Mouse (Mus musculus): ENCODE results near the gene Apoa1. TPM values are rescaled to one million over a fixed set of nuclear protein-coding genes. Genes with fewer than 3 reads are reported as not detected.

The Apoa1 gene
- polyA plus RNA-seq, 1 experiment from 2014 or later, result 3,214 TPM

DNA sequence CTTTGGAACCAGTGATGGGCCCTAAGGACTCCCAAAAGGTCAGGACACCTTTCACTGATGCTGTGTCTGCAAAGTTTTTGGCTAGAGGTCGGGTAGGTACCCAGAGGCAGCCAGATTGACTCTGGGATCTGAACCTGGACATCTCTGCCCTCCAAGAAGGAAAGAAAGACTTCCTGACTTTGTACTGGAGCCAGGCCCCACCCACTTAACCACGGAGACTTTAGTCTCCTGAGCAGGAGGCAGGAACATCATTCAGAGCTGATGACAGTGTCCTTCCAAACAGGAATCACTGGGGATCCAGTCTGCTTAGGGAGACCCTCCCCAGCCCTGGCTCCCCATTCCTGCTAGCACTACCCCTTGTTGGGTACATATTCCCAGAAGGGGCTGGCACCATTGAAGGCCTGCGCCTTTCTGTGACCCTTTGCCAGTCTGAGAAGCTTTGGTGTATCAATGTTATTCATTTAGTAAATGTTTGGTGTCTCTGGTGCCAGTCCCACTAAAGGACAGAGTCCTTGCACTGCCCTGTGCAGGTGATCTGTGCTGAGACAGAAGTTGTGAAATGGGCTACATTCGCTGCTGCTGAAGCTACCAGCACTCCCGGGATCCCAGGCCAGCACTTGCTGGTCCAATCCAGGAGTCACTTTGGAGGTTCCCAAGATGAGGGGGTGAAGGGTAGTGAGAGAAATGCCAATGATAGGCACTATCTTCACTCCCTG is 3.3 kb upstream of the Apoa1 start:
- ATAC-seq, result no peak
- 69% methylated on average over 5 of the region's 5 CpGs for WGBS
- H3K9me3 ChIP-seq (ENCODE audit: control insufficient read depth, low read length), result no peaks in the 10 kb centered on the region
- H3K4me3 ChIP-seq (ENCODE audit: low read length), result no peak overlapping the region
- peak overlapping the region; percentile 39; the same call in 1 of the 2 replicates for H3K9ac ChIP-seq (ENCODE audit: low read depth, low read length)
- no peaks in the 10 kb centered on the region for H3K27me3 ChIP-seq (replicated peaks; ENCODE audit: control insufficient read depth, insufficient read depth, low read length)
- peak overlapping the region; percentile 84 for H3K27ac ChIP-seq (ENCODE audit: low read length)
- peaks cover 13% of the 10 kb centered on the region; the same call in 1 of the 2 replicates for H3K4me1 ChIP-seq (ENCODE audit: control insufficient read depth, insufficient read depth, low read length)
- no peak overlapping the region for H3K4me2 ChIP-seq (ENCODE audit: low read depth, low read length)
- H3K36me3 ChIP-seq (ENCODE audit: control insufficient read depth, insufficient read depth, low read length), result 0 out of 2 replicates have a peak, but pooled peaks cover 6% of the 10 kb centered on the region

DNA sequence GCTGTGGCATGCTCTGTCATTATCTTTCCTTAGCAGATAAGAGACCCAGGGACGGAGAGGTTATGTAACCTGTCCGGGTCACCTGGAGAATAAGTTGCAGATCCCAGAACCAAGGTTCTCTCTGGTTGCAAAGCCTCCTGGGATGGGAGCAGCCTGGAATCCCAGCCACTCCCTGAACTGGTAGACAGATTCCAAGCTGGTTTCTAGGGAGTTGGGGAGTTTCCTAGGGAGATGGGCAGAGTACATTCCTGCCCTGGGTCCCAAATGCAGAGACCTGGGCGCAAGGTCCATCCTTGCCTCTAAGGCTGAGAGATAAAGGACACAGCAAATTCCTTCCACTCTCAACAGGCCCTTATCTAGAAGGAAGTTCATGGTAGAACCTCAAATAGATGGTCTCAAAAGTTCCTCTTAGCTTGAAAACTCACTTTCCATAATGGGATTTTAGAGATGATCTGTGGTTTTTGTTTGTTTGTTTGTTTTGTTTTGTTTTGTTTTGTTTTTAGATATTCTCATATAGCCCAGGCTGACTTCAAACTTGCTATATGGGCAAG is 1.2 kb upstream of the Apoa1 start:
- H3K36me3 ChIP-seq (ENCODE audit: control insufficient read depth, insufficient read depth, low read length), result no peaks in the 10 kb centered on the region
- H3K4me3 ChIP-seq (ENCODE audit: low read length), result no peak overlapping the region
- H3K27me3 ChIP-seq (replicated peaks; ENCODE audit: control insufficient read depth, insufficient read depth, low read length), result no peaks in the 10 kb centered on the region
- 65% methylated on average over 3 of the region's 3 CpGs for WGBS
- H3K27ac ChIP-seq (ENCODE audit: low read length), result peak overlapping the region; percentile 83
- peak; percentile 57 for ATAC-seq
- H3K9ac ChIP-seq (ENCODE audit: low read depth, low read length), result no peak overlapping the region
- H3K9me3 ChIP-seq (ENCODE audit: control insufficient read depth, low read length), result no peaks in the 10 kb centered on the region
- H3K4me2 ChIP-seq (ENCODE audit: low read depth, low read length), result no peak overlapping the region
- H3K4me1 ChIP-seq (ENCODE audit: control insufficient read depth, insufficient read depth, low read length), result peaks cover 17% of the 10 kb centered on the region

DNA sequence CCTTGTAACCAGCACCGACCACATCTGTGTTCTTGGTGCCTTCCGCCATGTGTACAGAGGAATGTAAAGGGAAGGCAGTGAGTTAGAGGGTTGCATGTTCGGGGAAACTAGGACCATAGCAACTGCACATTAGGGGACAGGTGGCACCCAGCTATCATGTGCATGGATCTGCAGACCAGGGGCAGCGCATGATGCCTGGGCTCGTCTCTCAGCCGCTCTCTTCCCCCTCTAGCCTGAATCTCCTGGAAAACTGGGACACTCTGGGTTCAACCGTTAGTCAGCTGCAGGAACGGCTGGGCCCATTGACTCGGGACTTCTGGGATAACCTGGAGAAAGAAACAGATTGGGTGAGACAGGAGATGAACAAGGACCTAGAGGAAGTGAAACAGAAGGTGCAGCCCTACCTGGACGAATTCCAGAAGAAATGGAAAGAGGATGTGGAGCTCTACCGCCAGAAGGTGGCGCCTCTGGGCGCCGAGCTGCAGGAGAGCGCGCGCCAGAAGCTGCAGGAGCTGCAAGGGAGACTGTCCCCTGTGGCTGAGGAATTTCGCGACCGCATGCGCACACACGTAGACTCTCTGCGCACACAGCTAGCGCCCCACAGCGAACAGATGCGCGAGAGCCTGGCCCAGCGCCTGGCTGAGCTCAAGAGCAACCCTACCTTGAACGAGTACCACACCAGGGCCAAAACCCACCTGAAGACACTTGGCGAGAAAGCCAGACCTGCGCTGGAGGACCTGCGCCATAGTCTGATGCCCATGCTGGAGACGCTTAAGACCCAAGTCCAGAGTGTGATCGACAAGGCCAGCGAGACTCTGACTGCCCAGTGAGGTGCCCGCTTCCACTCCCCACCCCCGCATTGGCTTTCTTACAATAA is 1.4 kb downstream of the Apoa1 start:
- ATAC-seq, result peak; percentile 68
- 16% methylated on average over 37 of the region's 37 CpGs for WGBS
- peak overlapping the region; percentile 54 for H3K4me3 ChIP-seq (ENCODE audit: low read length)
- H3K27ac ChIP-seq (ENCODE audit: low read length), result peak overlapping the region; percentile 82
- peaks cover 8% of the 10 kb centered on the region for H3K4me1 ChIP-seq (ENCODE audit: control insufficient read depth, insufficient read depth, low read length)
- H3K4me2 ChIP-seq (ENCODE audit: low read depth, low read length), result peak overlapping the region; percentile 89
- H3K27me3 ChIP-seq (replicated peaks; ENCODE audit: control insufficient read depth, insufficient read depth, low read length), result no peaks in the 10 kb centered on the region
- no peaks in the 10 kb centered on the region for H3K9me3 ChIP-seq (ENCODE audit: control insufficient read depth, low read length)
- peak overlapping the region; percentile 74 for H3K9ac ChIP-seq (ENCODE audit: low read depth, low read length)
- no peaks in the 10 kb centered on the region for H3K36me3 ChIP-seq (ENCODE audit: control insufficient read depth, insufficient read depth, low read length)

DNA sequence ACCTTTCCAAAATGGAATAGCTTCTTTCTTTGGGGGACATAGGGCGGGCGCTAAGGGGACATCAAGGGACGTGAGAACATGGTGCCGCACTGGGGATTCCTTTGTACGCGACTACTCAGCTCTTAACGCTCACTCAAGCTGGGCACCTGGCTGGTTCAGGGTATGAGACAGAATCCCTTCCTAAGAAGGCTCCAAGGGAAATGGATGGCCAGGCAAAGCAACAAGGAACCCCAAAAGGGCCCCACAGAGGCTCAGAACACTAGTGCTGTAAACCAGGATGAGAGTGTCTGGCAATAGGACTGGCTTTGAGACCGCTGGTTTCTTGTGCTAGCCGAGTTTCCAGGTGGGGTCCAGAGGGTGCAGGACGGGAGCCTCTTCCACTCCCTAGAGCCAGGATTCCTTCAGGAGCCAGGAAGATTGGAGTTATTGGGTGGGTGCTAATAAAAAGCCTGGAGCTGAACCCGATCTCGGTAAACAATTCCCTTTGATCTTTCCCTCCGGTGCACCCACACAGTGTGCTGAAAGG is 2.1 kb downstream of the Apoa1 start:
- WGBS, result 7% methylated on average over 13 of the region's 13 CpGs
- Histone ChIP-seq H3K27ac (ENCODE audit: low read length) (peak overlapping the region; percentile 82), H3K36me3 (ENCODE audit: control insufficient read depth, insufficient read depth, low read length) (no peaks in the 10 kb centered on the region), H3K9me3 (ENCODE audit: control insufficient read depth, low read length) (no peaks in the 10 kb centered on the region), H3K4me3 (ENCODE audit: low read length) (peak overlapping the region; percentile 54), H3K9ac (ENCODE audit: low read depth, low read length) (peak overlapping the region; percentile 74), H3K27me3 (replicated peaks; ENCODE audit: control insufficient read depth, insufficient read depth, low read length) (no peaks in the 10 kb centered on the region), H3K4me1 (ENCODE audit: control insufficient read depth, insufficient read depth, low read length) (peaks cover 13% of the 10 kb centered on the region), H3K4me2 (ENCODE audit: low read depth, low read length) (peak overlapping the region; percentile 89)
- ATAC-seq, result peak; percentile 1; the same call in 1 of the 2 replicates

DNA sequence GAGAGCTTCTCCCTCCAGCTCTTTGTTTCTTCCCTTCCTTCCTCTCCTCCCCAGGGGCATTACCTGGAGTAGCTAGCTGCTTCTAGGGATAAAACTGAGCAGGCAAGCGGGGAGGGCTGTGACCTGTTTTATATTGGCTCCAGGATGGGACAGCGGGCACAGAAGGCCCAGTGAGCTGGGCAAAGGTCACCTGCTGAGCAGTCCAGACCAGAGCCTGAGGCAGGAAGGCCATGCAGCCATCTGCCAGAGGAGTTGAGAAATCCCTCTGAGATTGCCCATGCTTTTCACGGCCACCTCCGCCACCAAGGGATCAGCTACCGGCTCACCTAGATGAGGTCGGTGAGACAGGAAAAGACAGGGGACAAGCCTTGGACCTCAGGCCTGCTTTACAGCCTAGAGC is 6.8 kb downstream of the Apoa1 start:
- no peaks in the 10 kb centered on the region for H3K9me3 ChIP-seq (ENCODE audit: control insufficient read depth, low read length)
- no peaks in the 10 kb centered on the region for H3K36me3 ChIP-seq (ENCODE audit: control insufficient read depth, insufficient read depth, low read length)
- peak overlapping the region; percentile 30 for H3K4me3 ChIP-seq (ENCODE audit: low read length)
- peak; percentile 68 for ATAC-seq
- H3K4me2 ChIP-seq (ENCODE audit: low read depth, low read length), result peak overlapping the region; percentile 44
- no peaks in the 10 kb centered on the region for H3K27me3 ChIP-seq (replicated peaks; ENCODE audit: control insufficient read depth, insufficient read depth, low read length)
- WGBS, result 65% methylated on average over 6 of the region's 6 CpGs
- peak overlapping the region; percentile 92 for H3K27ac ChIP-seq (ENCODE audit: low read length)
- H3K4me1 ChIP-seq (ENCODE audit: control insufficient read depth, insufficient read depth, low read length), result peaks cover 17% of the 10 kb centered on the region
- H3K9ac ChIP-seq (ENCODE audit: low read depth, low read length), result peak overlapping the region; percentile 62

DNA sequence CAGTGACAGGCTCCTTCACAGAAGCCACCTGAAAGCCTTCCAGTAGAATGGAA is 7.0 kb downstream of the Apoa1 start, which contains the start of gene Apoc3:
Apoc3 (minus strand) TSS at position 41 of the 53 bp plus-strand sequence.
- Histone ChIP-seq H3K27ac (ENCODE audit: low read length) (peak within 1 kb of the TSS; percentile 92), H3K9ac (ENCODE audit: low read depth, low read length) (peak within 1 kb of the TSS; percentile 62)

DNA sequence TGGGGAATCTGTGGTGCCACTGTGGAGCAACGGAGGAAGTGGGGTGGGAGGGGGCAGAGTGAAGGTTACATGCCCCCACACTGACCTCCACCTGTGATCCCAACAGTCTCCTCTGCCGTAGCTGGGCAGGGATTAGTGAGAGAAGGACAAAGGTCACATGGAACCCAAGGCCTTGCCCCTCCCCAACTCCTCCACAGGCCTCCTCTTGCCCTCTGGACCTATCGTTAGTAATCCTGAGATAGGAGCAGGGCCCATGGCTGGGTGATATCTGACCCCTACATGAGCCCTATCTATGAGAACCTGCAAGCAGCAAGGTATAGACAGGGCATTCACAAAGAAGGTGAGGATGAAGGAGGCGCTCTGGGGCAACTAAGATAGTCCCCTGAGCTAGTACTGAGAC is 7.3 kb downstream of the Apoa1 start:
- Histone ChIP-seq H3K27ac (ENCODE audit: low read length) (peak overlapping the region; percentile 92), H3K9ac (ENCODE audit: low read depth, low read length) (peak overlapping the region; percentile 62), H3K4me1 (ENCODE audit: control insufficient read depth, insufficient read depth, low read length) (peaks cover 17% of the 10 kb centered on the region), H3K9me3 (ENCODE audit: control insufficient read depth, low read length) (no peaks in the 10 kb centered on the region), H3K27me3 (replicated peaks; ENCODE audit: control insufficient read depth, insufficient read depth, low read length) (no peaks in the 10 kb centered on the region), H3K4me3 (ENCODE audit: low read length) (peak overlapping the region; percentile 30), H3K4me2 (ENCODE audit: low read depth, low read length) (peak overlapping the region; percentile 44), H3K36me3 (ENCODE audit: control insufficient read depth, insufficient read depth, low read length) (no peaks in the 10 kb centered on the region)
- 43% methylated on average over 4 of the region's 4 CpGs for WGBS
- peak; percentile 75 for ATAC-seq

More for the DNA sequence above, 7.0 kb downstream of the Apoa1 start, which contains the start of gene Apoc3:
- Histone ChIP-seq H3K4me1 (ENCODE audit: control insufficient read depth, insufficient read depth, low read length) (peaks cover 17% of the 10 kb centered on the region), H3K4me3 (ENCODE audit: low read length) (peak within 1 kb of the TSS; percentile 30), H3K4me2 (ENCODE audit: low read depth, low read length) (peak within 1 kb of the TSS; percentile 44), H3K36me3 (ENCODE audit: control insufficient read depth, insufficient read depth, low read length) (no peaks in the 10 kb centered on the region), H3K27me3 (replicated peaks; ENCODE audit: control insufficient read depth, insufficient read depth, low read length) (no peaks in the 10 kb centered on the region), H3K9me3 (ENCODE audit: control insufficient read depth, low read length) (no peaks in the 10 kb centered on the region)
- ATAC-seq, result no peak

DNA sequence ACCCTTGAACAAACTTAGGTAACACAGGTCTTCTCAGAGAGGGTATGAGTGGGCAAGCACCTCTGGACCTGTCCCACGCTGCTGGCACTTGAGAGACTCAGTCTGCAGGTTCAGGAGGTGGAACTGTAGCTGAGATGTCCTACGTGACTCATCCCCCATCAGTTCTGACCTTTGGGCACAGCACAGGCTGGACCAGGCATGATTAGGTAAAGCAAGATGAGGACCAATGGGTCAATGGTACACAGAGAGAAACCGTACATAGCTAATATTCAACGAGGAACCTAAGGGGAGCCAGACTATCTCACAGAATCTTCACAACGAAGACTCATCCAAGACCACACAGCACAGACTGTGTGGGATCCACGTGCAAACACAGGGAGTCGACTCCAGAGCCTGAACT is 10.5 kb downstream of the Apoa1 start:
- H3K9me3 ChIP-seq (ENCODE audit: control insufficient read depth, low read length), result no peaks in the 10 kb centered on the region
- WGBS, result 89% methylated on average over 7 of the region's 7 CpGs
- ATAC-seq, result no peak
- H3K9ac ChIP-seq (ENCODE audit: low read depth, low read length), result no peak overlapping the region
- H3K4me3 ChIP-seq (ENCODE audit: low read length), result no peak overlapping the region
- peaks cover 32% of the 10 kb centered on the region for H3K4me1 ChIP-seq (ENCODE audit: control insufficient read depth, insufficient read depth, low read length)
- H3K27ac ChIP-seq (ENCODE audit: low read length), result peak overlapping the region; percentile 43
- no peak overlapping the region for H3K4me2 ChIP-seq (ENCODE audit: low read depth, low read length)
- H3K27me3 ChIP-seq (replicated peaks; ENCODE audit: control insufficient read depth, insufficient read depth, low read length), result no peaks in the 10 kb centered on the region
- H3K36me3 ChIP-seq (ENCODE audit: control insufficient read depth, insufficient read depth, low read length), result no peaks in the 10 kb centered on the region

DNA sequence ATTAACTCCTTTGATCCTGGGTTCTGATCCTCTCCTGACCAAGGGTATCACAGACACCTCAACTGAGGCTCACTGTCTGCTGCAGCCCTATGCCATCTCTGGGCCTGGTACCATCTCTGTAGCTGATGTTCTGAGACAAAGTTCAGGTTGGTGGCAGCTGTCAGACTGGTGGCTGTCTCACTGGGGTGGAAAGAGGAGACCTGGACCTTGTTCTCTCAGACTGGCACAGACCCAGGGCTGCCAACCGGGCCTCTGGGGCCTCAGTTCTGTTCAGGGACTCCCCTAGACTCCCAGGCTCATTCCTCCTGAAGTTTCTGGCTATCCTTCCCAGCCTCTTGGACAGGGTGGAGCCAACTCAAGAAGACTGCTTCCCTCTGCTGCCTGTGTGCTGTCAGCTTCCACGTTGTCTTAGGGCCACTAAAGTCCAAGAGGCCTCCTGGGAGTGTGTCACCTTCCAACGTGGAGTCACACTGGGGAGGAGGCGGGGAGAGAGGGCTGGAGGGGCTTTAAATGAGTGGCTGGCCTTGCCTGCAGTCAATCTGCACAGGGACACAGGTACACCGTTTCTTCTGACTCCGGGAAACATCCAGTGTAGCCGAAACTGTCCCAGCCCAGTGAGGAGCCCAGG is 12.3 kb downstream of the Apoa1 start, which contains the start of gene Apoa4:
Apoa4 (plus strand) TSS at position 171 of the 628 bp plus-strand sequence.
- WGBS, result 52% methylated on average over 7 of the region's 7 CpGs

More for the DNA sequence above, 12.3 kb downstream of the Apoa1 start, which contains the start of gene Apoa4:
- peak; percentile 68 for ATAC-seq
- Histone ChIP-seq H3K9ac (ENCODE audit: low read depth, low read length) (peak within 1 kb of the TSS; percentile 61), H3K36me3 (ENCODE audit: control insufficient read depth, insufficient read depth, low read length) (no peaks in the 10 kb centered on the region), H3K4me2 (ENCODE audit: low read depth, low read length) (no peak within 1 kb of the TSS), H3K9me3 (ENCODE audit: control insufficient read depth, low read length) (no peaks in the 10 kb centered on the region), H3K27me3 (replicated peaks; ENCODE audit: control insufficient read depth, insufficient read depth, low read length) (no peaks in the 10 kb centered on the region), H3K27ac (ENCODE audit: low read length) (peak within 1 kb of the TSS; percentile 82), H3K4me3 (ENCODE audit: low read length) (peak within 1 kb of the TSS; percentile 38), H3K4me1 (ENCODE audit: control insufficient read depth, insufficient read depth, low read length) (peaks cover 26% of the 10 kb centered on the region)

Measured in intestine, embryonic 16.5 days (tissue).